Mouse (Mus musculus) left cerebral cortex, adult 8-10 months (tissue): ENCODE measurements at regions not wholly inside any gene's neighbourhood (a gene's known extent, or its start where the extent isn't known, plus 50 kb on each side); places are given as distances from the start of the nearest gene placed in this dataset.

Experiments used
- DNase-seq, 2 experiments: peaks; one replicate each; pipeline ENCODE4 v3.0.0; 2022; ENCODE audit warnings: low spot score in 2 of 2

DNA sequence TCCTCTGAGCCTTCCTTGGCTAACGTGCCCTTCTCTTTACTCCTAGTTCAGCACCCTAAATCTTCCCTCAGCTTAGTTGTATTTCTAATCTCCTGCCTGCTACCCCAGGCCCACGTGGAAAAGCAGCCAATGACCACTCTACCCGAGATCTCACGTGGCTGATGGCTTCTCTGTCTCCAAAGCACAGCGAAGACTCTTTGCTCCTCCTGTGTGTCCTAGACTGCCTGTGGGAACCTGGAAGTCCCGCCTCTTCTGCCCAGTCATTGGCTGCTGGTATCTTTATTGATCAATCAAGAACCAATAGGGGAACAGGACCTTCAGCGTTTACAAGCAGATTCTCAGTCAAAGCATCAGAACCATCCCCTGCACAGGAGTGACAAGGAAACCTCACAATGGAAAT, 54.8 kb downstream of the Gm19935 start:
- no peak for DNase-seq

DNA sequence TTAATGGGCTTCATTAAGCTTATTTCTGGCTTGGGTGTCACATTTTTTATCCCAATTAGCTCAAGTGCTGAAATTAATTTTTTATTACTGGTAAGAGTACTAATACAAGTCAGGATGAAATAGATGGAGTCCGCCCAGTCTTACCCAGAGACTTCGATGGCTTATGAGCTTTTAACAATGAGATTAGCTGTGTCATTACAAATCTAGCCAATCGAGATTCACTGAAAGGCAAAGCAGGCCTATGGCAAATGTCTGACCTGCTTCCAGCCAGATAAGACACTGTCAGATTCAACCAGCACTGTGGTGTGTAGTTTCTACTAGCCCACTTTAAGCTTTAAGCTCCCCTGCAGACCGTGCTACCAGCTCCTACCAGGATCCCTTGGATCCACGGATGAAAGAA, 55.2 kb downstream of the Gm19935 start:
- DNase-seq = no peak

GRCm38 (mm10) chr8:90761446-90761845, 55.7 kb downstream of the Gm19935 start:
- DNase-seq = no peak

DNA sequence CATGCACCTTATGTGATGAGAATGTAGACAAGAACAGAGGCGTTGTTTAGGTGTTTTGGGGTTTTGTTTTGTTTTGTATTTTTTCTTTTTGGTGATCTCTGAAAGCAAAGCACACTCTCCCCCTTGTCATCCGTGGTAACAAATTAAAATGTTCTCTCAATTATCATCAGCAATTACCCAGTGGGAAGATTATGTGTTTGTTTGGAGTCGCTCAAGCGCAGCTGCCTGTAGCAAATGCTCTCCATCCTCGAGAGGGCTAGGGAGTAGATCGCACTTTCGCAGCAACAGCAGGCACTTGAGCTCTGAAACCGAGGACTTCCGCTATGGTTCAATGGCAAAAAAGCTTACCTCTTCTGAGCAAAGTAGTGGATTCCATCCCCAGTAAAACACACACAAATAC, 57.7 kb downstream of the Gm19935 start:
- no peak for DNase-seq

GRCm38 (mm10) chr8:90755020-90755419, 62.2 kb downstream of the Gm19935 start:
- DNase-seq = no peak

DNA sequence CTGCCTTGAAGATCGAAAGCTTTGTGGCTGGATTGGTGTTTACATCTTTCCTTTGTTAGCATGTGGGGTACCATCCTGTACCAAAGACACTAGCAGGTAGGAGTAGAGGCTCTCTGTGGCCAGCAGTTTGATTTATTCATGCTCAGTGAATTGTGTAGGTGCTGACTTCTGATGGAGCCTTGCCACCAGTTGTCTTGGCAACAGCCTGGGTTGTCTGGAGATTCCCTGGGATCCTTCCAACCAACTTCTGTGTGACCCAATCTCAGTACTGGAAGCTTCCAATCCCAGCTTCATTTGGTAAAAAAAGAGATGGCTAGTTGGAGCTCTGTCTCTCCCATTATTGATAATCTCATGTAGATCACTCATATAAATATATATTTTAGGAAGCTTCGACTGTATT, 73.6 kb downstream of the Gm19935 start:
- DNase-seq = peak in 1 of 2 experiments; percentile 13

GRCm38 (mm10) chr8:90740963-90741733, 76.0 kb downstream of the Gm19935 start:
- DNase-seq = no peak

DNA sequence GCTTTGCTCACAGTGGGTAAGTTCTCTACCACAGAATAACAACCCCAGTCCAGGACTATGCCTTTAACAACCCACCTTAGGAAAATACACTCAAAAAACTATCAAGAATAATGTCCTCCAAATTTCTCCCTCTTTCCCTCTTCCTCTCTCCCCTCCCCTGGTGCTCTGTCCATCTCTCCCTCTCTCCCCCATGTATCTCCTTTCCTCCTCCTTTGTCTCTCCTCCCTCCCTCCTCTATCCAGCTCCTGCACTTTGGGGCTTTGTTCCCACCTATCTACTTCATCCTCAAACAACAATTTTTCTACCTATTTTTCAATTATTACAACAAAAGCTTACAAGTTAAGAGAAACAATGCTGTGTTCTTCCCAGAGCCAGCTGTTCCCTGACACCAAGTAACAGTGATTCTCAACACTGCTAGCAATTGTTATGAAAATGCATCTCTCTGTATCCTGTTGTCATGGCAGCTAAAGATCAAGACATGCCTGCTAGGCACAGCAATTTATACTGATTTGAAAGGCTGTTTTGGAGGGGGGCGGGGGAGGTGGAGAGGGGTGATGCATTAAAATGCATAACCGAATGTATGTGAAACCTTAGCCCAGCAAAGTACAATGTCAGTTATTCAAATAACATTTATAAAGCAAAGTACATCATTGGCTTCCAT, 76.8 kb downstream of the Gm19935 start:
- no peak for DNase-seq

DNA sequence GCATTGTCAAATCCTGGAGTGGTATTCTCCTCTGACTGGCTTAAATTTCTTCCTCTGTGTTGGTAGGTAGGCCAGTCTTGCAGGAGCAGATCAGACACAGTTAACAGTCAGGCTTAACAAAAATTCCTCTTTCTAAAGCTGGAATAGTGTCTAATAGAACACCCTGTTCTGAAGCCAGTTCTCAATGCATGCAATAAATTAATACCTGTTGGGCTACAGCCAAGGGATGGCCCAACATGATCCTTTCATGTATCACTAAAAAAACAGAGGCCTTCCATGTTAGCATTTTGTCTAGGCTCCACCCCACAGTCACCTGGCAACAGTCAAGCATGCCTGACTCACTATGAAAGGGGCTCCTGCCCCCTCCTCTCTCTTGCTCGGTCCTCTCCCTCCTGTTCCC, 89.2 kb downstream of the Gm19935 start:
- DNase-seq = no peak

DNA sequence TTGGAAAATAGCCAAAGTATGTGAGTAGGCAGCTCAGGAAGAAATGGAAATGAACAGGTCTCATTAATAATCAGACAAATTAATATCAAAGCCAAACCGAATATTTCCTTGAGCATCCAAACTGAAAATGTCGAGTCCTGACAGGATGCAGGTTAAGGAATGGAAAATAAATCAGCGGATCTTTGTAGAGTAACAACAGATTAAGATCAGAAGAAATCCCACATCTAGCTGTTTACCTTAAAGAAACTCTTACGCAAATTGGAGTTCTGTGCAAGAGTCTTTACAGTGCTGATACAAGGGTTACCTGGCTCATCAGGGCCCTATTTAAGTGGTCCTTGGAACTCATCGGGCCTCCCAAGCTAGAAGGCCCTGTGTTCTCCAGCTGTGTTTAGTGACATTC, 92.0 kb downstream of the Gm19935 start:
- DNase-seq = no peak

- no peak for DNase-seq
Observed at GRCm38 (mm10) chr8:90716436-90716835, 100.8 kb downstream of the Gm19935 start.

- peak; percentile 10 to 39 for DNase-seq
Observed at GRCm38 (mm10) chr8:90708524-90708923, 108.7 kb downstream of the Gm19935 start.

DNA sequence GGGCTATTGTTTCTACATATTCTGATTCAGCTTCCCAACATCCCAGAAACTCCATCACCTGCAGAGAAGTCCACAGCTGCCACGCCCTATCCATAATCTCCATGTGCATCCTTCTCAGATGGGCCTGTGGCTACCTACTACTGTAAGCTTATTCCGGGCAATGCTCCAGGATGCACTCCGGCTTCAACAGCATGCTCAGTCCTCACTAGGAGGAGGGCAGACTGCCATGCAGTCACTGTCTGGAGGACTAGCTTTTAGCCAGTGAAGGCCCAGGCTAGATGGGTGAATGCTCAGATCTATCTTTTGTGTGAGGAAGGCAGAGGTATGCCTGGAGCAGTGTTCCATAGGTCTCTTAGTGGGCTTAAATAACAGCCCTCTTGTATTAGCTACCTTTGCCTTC, 124.7 kb downstream of the Gm19935 start:
- no peak for DNase-seq

GRCm38 (mm10) chr8:90685076-90685475, 132.1 kb downstream of the Gm19935 start:
- DNase-seq = no peak

DNA sequence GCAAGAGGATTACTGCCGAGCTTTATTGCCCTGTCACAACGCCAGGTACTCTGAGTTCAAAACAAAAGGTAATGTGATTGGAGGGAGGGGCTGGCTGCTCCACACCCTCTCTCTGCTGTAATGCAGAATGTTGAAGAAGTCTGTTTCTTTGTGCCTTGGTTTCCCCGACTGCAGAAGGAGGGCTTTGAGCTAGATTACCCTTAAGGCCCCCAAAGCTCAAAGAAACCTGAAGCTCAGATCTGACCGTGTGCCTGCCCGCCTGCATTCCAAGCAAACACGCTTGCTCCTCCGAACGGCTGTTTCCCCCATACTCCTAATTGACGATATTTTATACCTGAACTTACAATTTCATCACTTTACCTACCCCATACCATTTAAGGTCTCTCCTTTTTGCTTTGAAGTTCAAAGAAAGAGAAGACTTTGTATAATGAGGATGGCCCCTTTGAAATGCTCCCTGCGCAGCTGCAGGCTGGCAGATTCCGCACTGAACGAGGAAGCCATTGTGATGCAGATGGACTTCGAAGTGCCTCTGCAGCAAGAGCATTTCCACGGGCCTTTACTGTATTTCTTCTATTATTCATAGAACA, 146.6 kb downstream of the Gm19935 start:
- DNase-seq = no peak

GRCm38 (mm10) chr8:90669396-90669795, 147.8 kb downstream of the Gm19935 start:
- no peak for DNase-seq

GRCm38 (mm10) chr8:90659066-90659465, 158.1 kb downstream of the Gm19935 start:
- DNase-seq = no peak

DNA sequence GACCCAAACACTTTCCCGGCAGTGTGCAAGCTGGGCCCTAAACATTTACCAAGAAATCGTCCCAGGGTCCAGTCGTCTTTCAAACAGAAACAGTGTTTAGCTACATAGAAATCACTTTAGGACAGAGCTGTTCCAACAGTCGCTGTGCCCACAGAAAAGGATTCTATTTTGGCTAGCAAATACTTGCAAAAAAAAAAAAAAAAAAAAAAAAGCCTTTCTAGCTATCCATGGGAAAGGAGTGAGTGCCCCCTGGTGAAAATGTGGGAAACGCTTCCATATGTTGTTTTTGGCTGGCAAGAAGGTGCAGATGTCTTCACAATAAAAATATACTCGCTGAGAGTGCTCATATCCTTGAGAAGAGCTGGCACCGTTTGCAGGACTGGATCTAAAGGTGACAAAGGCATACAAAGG, 159.5 kb downstream of the Gm19935 start:
- peak; percentile 35 to 71 for DNase-seq

- no peak for DNase-seq
Observed at GRCm38 (mm10) chr8:90657116-90657515, 160.1 kb downstream of the Gm19935 start.

DNA sequence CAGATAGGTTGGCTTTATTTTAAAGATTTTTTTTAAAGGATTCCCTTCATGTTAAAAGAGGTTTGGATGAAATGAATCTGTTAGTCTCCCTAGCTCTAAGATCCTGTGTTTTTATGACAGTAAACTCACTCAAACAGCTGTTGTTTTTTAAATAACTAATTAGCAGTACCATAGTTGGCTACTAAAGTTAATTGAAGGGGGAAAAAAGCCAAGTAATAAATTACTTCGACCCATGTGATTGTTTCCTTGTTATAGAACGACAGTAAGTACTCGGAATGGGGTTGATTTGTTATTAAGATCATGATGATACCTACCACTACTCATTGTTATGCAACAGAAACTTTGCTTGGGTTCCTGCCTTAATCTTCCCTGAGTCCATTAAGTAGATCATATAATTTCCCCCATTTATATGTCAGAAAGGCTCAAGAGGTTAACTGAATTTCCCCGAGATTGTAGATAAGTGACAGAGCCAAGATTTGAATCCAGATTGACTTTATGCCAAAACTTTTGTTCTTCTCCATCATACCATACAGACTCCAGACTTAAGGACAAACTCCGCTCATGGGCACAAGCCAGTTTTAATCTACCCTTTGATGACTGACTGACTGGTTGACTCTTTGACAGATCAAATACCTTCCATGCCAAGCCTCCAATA, 160.6 kb downstream of the Gm19935 start:
- no peak for DNase-seq

- DNase-seq = no peak
Observed at GRCm38 (mm10) chr8:90654786-90655185, 162.4 kb downstream of the Gm19935 start.

DNA sequence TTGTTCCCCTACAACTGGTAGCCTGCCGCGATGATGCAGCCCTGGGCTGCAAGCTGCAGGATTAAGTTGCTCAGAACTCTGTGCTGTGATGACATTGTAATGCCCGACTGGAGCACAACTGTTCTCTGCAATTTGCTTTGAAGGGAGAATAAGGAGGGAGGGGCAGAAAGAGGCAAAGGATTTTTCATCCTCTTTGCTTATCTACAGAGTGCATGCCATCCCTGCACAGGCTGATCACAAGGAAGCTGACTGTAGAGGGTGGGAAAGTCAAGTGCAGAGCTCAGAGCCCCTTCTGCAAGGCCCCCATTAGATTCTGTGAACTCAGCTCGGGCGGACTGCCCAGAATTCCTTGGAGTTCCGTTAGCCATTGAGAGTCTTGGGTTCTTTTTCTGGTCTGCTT, 174.8 kb downstream of the Gm19935 start:
- no peak for DNase-seq
